Mouse (Mus musculus) spleen, adult 2 months (tissue): ENCODE data around the gene Gon7.

ENCODE experiments used
- CTCF ChIP-seq: fragments of 200-500 bp; IDR thresholded peaks from 2 replicates; pipeline ENCODE4 v1.5.1; 2011; ENCODE audit warnings: mild to moderate bottlenecking, inconsistent platforms; ENCODE audit not compliant: insufficient read depth, insufficient read length, insufficient replicate concordance; ENCODE audit errors: extremely low read depth
- POLR2A ChIP-seq: fragments of 200-500 bp; IDR thresholded peaks from 2 replicates; pipeline ENCODE4 v1.6.1; 2011; ENCODE audit warnings: low read depth, low read length, inconsistent platforms

DNA sequence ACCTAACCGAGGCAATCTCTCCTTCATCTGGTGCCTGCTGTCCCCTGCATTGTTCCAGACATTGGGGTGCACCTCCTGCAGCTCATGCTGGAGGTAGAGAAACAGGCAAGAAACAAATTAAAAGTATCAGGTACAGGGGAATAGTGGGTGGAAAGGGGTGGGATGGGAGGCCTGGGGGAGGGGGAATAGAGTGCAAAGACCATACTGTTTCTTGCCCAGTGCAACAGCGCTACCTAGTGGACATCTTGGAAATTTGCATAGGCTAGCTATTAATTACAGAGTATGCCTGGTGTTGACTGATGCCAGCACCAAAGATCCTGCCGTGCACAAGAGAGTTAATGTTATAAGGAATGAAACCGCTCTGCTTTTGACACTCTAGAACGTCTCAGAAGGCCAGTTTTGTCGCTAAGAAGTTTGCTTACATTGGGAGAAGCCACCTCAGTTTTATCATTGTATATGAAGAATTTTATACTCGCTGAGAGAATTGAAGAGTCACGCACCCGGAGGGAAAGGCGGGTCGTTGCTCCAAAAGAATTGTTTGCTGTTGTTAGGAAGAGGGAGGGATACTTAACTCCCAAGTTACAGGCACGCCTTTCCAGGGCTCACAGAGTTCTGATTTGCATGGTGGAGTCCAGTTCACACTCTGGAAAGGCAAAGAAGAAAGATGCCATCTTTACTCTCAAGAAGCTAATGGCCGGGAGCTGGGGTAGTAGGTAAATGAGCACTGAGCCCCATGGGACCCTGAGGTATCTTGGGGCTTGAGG, 37.9 kb downstream of the Gon7 start:
- peak; percentile 49; the same call in 1 of the 2 replicates for TF ChIP-seq CTCF
- no peak for TF ChIP-seq POLR2A
